9 mouse cellular contexts compared by ENCODE assay signal in genomic region chr10:83785003-83785402, GRCm38 (mm10).
DNase-seq lines count a peak whose midpoint lies in the region; ATAC-seq and TF ChIP-seq lines count a peak whose summit lies in the region.
"Had no signal": no experiment of that assay in that cellular context is flagged by ENCODE, and none has a peak within 500 bp of the region (broad histone marks: within the 10 kb centered on the region; RNA-seq: fewer than 3 reads in every experiment).

No protein-coding gene starts in this region.

- DNase-seq in adrenal gland, postnatal 10 days: peak; percentile 35
- DNase-seq in adrenal gland, adult 8-10 months: no peak
- peak; percentile 21 to 48 for DNase-seq in layer of hippocampus, adult 2 months (ENCODE audit: low spot score in 2 of 2)
- no peak for DNase-seq in layer of hippocampus, adult 9-10 months (ENCODE audit: low spot score)
- peak; percentile 30 for DNase-seq in R1 (ENCODE audit: low read depth, low spot score)
- DNase-seq in heart, postnatal 4 days: peak; percentile 42
- DNase-seq in mesoderm, embryonic 11.5 days (ENCODE audit: low read depth, low spot score): peak; percentile 39

- H3K27ac ChIP-seq in layer of hippocampus, adult 2 months: no peak overlapping the region
- H3K27ac ChIP-seq: stomach, embryonic 15.5 days had no signal

- TF ChIP-seq CTCF in layer of hippocampus, adult 2 months (conservative IDR thresholded peaks at IDR 0.05): peak; percentile 88

- H3K4me3 ChIP-seq in layer of hippocampus, adult 2 months: no peak overlapping the region
- H3K4me3 ChIP-seq: stomach, embryonic 15.5 days had no signal

- ATAC-seq in monocyte, adult 5-6 weeks (replicated peaks; ENCODE audit: insufficient number of reproducible peaks, low FRiP score, low TSS enrichment, poor library complexity, severe bottlenecking): no peak

Comparison
In these comparisons a context has a peak if more than half of its experiments do, and no peak if none do; other contexts are left out.
1. DNase-seq: peak in adrenal gland, postnatal 10 days (single experiment), layer of hippocampus, adult 2 months (2 of 2), R1 (single experiment), heart, postnatal 4 days (single experiment) and mesoderm, embryonic 11.5 days (single experiment); none in adrenal gland, adult 8-10 months (single experiment) and layer of hippocampus, adult 9-10 months (single experiment).